16 mouse cellular contexts compared by ENCODE assay signal in the genomic region with DNA sequence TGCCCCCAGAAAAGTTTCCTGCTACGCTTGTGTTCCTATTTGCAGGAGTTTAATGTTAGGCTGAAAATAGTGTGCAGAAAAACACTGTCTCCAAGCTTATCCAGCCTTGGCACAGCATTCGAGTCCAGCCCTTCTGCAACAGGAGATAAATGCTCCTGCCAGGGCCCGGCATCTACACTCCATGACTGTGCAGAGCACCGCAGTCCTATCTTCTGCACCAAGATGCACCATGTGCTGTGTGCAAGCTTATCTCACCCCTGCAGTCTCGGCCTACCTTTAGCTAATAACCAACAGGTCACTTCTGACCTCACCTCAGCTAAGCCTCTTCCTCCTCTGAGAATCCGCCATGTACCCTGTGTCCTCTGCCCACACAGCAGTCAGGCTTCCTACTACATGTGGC. TPM values are rescaled to one million over a fixed set of nuclear protein-coding genes. Genes with fewer than 3 reads are reported as not detected.
A peak's percentile ranks its signal among the peaks of the same experiment; 100 is the strongest.
DNase-seq lines count a peak whose midpoint lies in the region; ATAC-seq and TF ChIP-seq lines count a peak whose summit lies in the region.
"Had no signal": no experiment of that assay in that cellular context is flagged by ENCODE, and none has a peak within 500 bp of the region (broad histone marks: within the 10 kb centered on the region; RNA-seq: fewer than 3 reads in every experiment).

No protein-coding gene starts in this region.

- peak overlapping the region; percentile 55 for H3K4me2 ChIP-seq in liver, embryonic 13.5 days
- H3K4me2 ChIP-seq in stomach, embryonic 14.5 days (replicated peaks; ENCODE audit: low read depth, low read length) = no peak overlapping the region
- H3K4me2 ChIP-seq: forebrain, embryonic 12.5 days; limb, embryonic 15.5 days; midbrain, embryonic 13.5 days; neural tube, embryonic 12.5 days had no signal

- peaks cover 72% of the 10 kb centered on the region for H3K36me3 ChIP-seq in liver, embryonic 13.5 days
- H3K36me3 ChIP-seq in stomach, embryonic 14.5 days (ENCODE audit: control insufficient read depth, insufficient read depth, low read length) = peaks cover 36% of the 10 kb centered on the region

- H3K4me3 ChIP-seq in left cerebral cortex, adult 2 months = no peak overlapping the region
- 0 out of 2 replicates have a peak overlapping the region, but pooled peaks have one; percentile 10 for H3K4me3 ChIP-seq in liver, embryonic 13.5 days (replicated peaks)
- H3K4me3 ChIP-seq in stomach, embryonic 14.5 days (ENCODE audit: low read depth, low read length) = no peak overlapping the region
- H3K4me3 ChIP-seq: forebrain, embryonic 12.5 days; limb, embryonic 15.5 days; midbrain, embryonic 13.5 days; neural tube, embryonic 12.5 days had no signal

- ATAC-seq in common myeloid progenitor, adult 5-6 weeks (replicated peaks; ENCODE audit: low read depth, poor library complexity, severe bottlenecking) = peak; percentile 79
- peak; percentile 96 for ATAC-seq in liver, embryonic 13.5 days (ENCODE audit: low read depth)
- peak; percentile 85; the same call in 1 of the 2 replicates for ATAC-seq in stomach, embryonic 14.5 days (ENCODE audit: insufficient number of reproducible peaks, insufficient read depth, low FRiP score, low read depth)
- ATAC-seq: midbrain, embryonic 13.5 days had no signal

- peaks cover 97% of the 10 kb centered on the region for H3K4me1 ChIP-seq in liver, embryonic 13.5 days (replicated peaks)
- no peaks in the 10 kb centered on the region for H3K4me1 ChIP-seq in stomach, embryonic 14.5 days (ENCODE audit: control insufficient read depth, insufficient read depth, low read length)
- H3K4me1 ChIP-seq: forebrain, embryonic 12.5 days; limb, embryonic 15.5 days; midbrain, embryonic 13.5 days; neural tube, embryonic 12.5 days had no signal

- no peak for TF ChIP-seq CTCF in left cerebral cortex, adult 2 months (IDR thresholded peaks at IDR 0.05)

- H3K27ac ChIP-seq in left cerebral cortex, adult 2 months = peak overlapping the region; percentile 68
- peak overlapping the region; percentile 97 for H3K27ac ChIP-seq in liver, embryonic 13.5 days
- no peak overlapping the region for H3K27ac ChIP-seq in stomach, embryonic 14.5 days (ENCODE audit: low read length)
- H3K27ac ChIP-seq: forebrain, embryonic 12.5 days; limb, embryonic 15.5 days; midbrain, embryonic 13.5 days; neural tube, embryonic 12.5 days had no signal

- H3K9me3 ChIP-seq in liver, embryonic 13.5 days (replicated peaks) = no peaks in the 10 kb centered on the region
- no peaks in the 10 kb centered on the region for H3K9me3 ChIP-seq in stomach, embryonic 14.5 days (ENCODE audit: control insufficient read depth, low read depth, low read length)
- H3K9me3 ChIP-seq: forebrain, embryonic 12.5 days; limb, embryonic 15.5 days; midbrain, embryonic 13.5 days; neural tube, embryonic 12.5 days had no signal

- no peak for DNase-seq in left cerebral cortex, adult 2 months (ENCODE audit: extremely low spot score in 1 of 2, low spot score in 2 of 2)
- no peak for DNase-seq in left cerebral cortex, adult 11 months (ENCODE audit: low spot score)
- peak; percentile 93 for DNase-seq in liver, embryonic 13.5 days
- no peak for DNase-seq in layer of hippocampus, adult 11-12 months (ENCODE audit: low spot score)
- DNase-seq in adipocyte (ENCODE audit: low spot score) = no peak
- DNase-seq: gastrocnemius, postnatal 25 days; thymus, adult 18-20 months had no signal

- intact Hi-C loops in left cerebral cortex, adult 2 months (cut with DNase I) = no loop called here

- H3K27me3 ChIP-seq in liver, embryonic 13.5 days = no peaks in the 10 kb centered on the region
- H3K27me3 ChIP-seq in stomach, embryonic 14.5 days (ENCODE audit: control insufficient read depth, insufficient read depth, low read length) = no peaks in the 10 kb centered on the region
- H3K27me3 ChIP-seq: CH12.LX; forebrain, embryonic 12.5 days; limb, embryonic 15.5 days; midbrain, embryonic 13.5 days; neural tube, embryonic 12.5 days had no signal

- H3K9ac ChIP-seq in liver, embryonic 13.5 days = peak overlapping the region; percentile 81
- no peak overlapping the region for H3K9ac ChIP-seq in stomach, embryonic 14.5 days (replicated peaks; ENCODE audit: low read depth, low read length)
- H3K9ac ChIP-seq: forebrain, embryonic 12.5 days; limb, embryonic 15.5 days; midbrain, embryonic 13.5 days; neural tube, embryonic 12.5 days had no signal

- WGBS in liver, embryonic 13.5 days (ENCODE audit: insufficient replicate concordance) = 21% methylated on average over 6 of the region's 6 CpGs
- WGBS in stomach, embryonic 14.5 days = 94% methylated on average over 6 of the region's 6 CpGs

RNA-seq across cellular contexts. Expression of a gene that starts 19.3 kb away (rescaled TPM):
- total RNA-seq in left cerebral cortex, adult 2 months (2021) = 10 to 100 TPM; 17.5 to 19.1 TPM
- 3.2 and 5.3 TPM in 2 replicates for total RNA-seq in common myeloid progenitor, adult 5-6 weeks (2017)
- 19.7 and 21.6 TPM in 2 replicates for polyA plus RNA-seq in liver, embryonic 13.5 days (2015; fragmentation: Nextera tagmentation; extraction: Ambion mirVana)
- 37.9 and 38.4 TPM in 2 replicates for polyA plus RNA-seq in stomach, embryonic 14.5 days (2014; fragmentation: Nextera tagmentation; extraction: Ambion mirVana)

RNA-seq across cellular contexts. Expression of a gene that starts 21.9 kb away (rescaled TPM):
- total RNA-seq in left cerebral cortex, adult 2 months (2021) = 10 to 100 TPM; 45.2 to 52.2 TPM
- 7.7 and 19.6 TPM in 2 replicates for total RNA-seq in common myeloid progenitor, adult 5-6 weeks (2017)
- 27.5 and 29.7 TPM in 2 replicates for polyA plus RNA-seq in liver, embryonic 13.5 days (2015; fragmentation: Nextera tagmentation; extraction: Ambion mirVana)
- 38.8 and 41.0 TPM in 2 replicates for polyA plus RNA-seq in stomach, embryonic 14.5 days (2014; fragmentation: Nextera tagmentation; extraction: Ambion mirVana)

RNA-seq across cellular contexts. Expression of a gene that starts 23.5 kb away (rescaled TPM):
- total RNA-seq in left cerebral cortex, adult 2 months (2021) = 10 to 100 TPM; 13.9 to 14.4 TPM
- total RNA-seq in common myeloid progenitor, adult 5-6 weeks (2017) = 0.32 and 2.0 TPM in 2 replicates
- polyA plus RNA-seq in liver, embryonic 13.5 days (2015; fragmentation: Nextera tagmentation; extraction: Ambion mirVana) = 5.6 and 6.2 TPM in 2 replicates
- 46.1 and 46.5 TPM in 2 replicates for polyA plus RNA-seq in stomach, embryonic 14.5 days (2014; fragmentation: Nextera tagmentation; extraction: Ambion mirVana)

RNA-seq across cellular contexts. Expression of a gene that starts 30.6 kb away (rescaled TPM):
- not detected for total RNA-seq in left cerebral cortex, adult 2 months (2021)
- total RNA-seq in common myeloid progenitor, adult 5-6 weeks (2017) = not detected in 2 replicates
- polyA plus RNA-seq in liver, embryonic 13.5 days (2015; fragmentation: Nextera tagmentation; extraction: Ambion mirVana) = 289 and 430 TPM in 2 replicates
- 93.0 and 133 TPM in 2 replicates for polyA plus RNA-seq in stomach, embryonic 14.5 days (2014; fragmentation: Nextera tagmentation; extraction: Ambion mirVana)
- total RNA-seq: CH12.LX; gastrocnemius, postnatal 25 days; heart, postnatal 25 days; layer of hippocampus, postnatal 25 days had no signal

RNA-seq across cellular contexts. Expression of a gene that starts 37.7 kb away (rescaled TPM):
- total RNA-seq in left cerebral cortex, adult 2 months (2021) = 100 to 1,000 TPM; 247 to 343 TPM
- 18.1 and 30.7 TPM in 2 replicates for total RNA-seq in common myeloid progenitor, adult 5-6 weeks (2017)
- 56,818 and 64,288 TPM in 2 replicates for polyA plus RNA-seq in liver, embryonic 13.5 days (2015; fragmentation: Nextera tagmentation; extraction: Ambion mirVana)
- polyA plus RNA-seq in stomach, embryonic 14.5 days (2014; fragmentation: Nextera tagmentation; extraction: Ambion mirVana) = 2,281 and 2,565 TPM in 2 replicates
